Mouse (Mus musculus): ENCODE data around the gene Cblb.

Cblb gene

DNA sequence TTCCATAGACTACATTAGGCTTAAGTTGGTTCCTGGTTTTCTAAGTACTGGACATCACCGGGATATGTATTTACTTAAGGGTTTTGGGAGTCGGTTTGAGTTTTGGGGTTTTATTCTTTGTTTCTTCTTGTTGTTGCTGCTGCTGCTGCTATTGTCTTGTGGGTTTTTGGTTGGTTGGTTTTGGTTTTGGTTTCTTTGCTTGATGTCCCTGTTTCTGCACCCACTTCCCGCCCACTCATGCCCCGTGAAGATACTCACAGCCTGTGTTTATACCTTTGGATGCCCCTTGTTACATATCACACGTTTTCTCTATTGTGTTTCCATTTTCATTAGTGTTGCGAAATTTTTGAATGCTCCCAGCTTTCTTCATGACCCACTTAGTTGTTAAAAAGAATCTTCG lies 169.1 kb downstream of the Cblb start:
- DNase-seq (ENCODE audit: low spot score) = no peak

DNA sequence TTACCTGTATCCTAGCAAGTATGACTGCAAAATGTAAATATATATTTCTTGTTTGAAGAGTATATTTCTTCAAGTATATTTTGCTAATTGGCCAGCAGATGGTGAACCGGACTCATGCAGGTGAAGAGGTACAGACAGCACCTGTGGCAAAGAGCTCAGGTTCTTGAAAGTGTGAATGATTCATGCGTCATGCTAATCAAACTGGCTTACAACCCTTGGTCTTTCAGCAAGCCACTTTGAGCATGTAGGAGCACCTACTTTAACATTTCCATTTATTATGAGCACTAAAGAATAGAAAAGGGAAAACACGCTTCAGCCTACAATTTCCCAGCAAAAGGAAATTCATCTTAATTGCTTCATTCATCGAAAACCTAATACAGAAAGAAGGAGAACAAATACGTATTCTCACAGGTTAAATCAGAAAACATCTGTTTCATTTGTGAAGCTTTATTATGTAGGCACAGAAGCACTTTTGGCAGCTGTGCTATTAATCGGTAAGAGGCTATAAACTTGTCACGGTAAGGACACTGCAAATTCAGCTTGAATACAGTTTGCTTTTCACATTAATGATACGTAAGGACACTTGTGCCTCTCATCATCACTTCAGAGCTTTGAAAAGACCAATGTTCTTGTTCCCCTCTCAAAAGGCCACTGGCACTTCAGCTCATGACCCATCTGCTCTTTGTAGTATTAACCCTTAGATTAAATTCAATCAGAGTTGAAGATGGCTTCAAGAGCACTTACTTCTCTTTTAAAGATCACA lies 180.0 kb downstream of the Cblb start:
- DNase-seq (ENCODE audit: low spot score) = no peak

DNA sequence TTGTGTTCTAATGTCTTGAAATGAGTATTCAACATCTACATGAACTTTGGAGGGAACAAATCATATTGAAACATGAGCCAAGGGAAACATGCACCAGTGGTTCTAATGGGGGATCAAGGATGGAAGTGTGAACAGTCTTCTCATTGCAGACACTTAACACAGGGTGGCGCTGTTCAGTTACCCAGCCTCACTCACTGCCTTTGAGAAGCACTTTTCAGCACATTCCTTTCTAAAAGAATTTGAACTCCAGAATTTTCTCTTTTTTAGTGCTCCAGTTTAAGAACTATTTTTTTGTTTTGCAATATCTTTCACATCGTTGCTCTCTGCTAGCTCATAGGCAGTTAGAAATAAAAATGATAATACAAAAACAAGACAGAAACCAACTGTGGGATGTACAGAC lies 188.0 kb downstream of the Cblb start:
- DNase-seq (ENCODE audit: low spot score) = no peak

DNA sequence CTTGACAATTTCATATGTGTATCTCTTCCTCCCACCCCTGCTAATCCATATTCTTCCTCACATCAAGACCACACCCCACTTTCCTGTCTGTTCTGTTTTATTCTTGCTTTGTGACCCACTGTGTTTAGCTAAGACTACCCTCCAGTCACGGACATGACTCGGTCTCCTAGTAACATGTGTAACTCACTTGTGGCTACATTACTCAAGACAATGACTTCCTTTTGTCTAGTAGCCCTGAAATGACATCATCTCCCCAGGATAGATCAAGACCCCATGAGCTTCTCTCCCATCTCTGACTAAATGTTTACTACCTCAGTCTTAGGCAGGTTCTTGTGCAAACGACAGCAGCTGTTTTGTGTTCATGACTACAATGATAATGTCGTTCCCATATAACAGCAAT lies 191.9 kb downstream of the Cblb start:
- DNase-seq (ENCODE audit: low spot score) = no peak

DNA sequence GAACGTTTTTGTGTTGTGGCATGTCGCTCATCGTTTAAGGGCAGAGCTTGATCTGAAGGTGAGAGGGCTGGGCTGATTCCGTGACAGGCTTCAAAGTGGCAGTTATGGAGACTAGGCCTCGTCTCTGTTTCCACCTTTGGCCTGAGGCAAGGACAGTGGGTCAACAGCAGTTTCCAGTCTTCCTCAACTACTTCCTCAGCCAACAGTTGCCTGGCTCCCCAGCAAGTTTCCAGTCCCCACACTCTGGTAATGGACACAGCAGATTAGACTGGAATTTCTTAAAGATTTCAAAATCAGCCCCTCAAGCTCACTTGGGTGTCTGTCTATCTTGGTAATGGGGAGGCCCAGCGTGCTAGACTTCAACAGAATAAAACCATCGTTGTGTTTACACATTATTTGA lies 198.4 kb downstream of the Cblb start:
- DNase-seq (ENCODE audit: low spot score) = no peak

DNA sequence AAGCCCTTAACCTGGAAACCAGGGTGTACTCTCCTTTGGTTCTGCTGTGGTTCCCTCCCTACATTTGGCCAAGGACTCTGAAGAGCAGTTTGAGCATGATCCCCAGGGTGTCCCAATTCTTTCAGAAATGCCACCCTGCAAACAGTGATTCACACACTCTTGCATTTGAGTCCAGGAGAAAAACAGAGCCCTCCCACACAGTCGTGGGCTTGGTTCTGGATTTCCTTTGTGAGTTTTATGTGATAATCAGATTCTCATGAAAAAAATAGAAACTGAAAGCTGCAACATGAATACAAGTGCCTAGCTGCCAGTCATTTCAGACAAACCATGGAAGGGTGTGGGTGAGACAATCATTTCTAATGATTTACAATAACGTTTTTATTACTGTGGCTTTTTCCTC lies 198.9 kb downstream of the Cblb start:
- DNase-seq (ENCODE audit: low spot score) = no peak

DNA sequence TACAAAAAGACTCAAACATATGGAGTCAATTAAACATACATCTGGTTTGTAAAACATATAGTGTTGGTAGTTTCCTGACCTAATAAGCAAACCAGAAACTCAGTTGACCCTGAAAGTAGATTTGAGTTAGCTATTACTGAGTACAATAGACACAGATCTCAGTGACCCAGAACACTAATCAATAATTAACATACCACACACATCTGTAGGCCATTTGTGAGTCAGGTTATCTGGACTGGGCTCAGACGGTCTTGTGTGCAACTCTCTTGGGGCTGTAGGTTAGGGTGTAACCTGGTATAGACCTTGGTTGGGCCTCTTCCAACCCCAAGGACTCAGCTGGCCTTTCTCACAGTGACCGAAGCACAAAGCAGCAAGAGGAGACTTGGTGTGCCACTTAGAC lies 211.1 kb downstream of the Cblb start:
- no peak for DNase-seq (ENCODE audit: low spot score)

DNA sequence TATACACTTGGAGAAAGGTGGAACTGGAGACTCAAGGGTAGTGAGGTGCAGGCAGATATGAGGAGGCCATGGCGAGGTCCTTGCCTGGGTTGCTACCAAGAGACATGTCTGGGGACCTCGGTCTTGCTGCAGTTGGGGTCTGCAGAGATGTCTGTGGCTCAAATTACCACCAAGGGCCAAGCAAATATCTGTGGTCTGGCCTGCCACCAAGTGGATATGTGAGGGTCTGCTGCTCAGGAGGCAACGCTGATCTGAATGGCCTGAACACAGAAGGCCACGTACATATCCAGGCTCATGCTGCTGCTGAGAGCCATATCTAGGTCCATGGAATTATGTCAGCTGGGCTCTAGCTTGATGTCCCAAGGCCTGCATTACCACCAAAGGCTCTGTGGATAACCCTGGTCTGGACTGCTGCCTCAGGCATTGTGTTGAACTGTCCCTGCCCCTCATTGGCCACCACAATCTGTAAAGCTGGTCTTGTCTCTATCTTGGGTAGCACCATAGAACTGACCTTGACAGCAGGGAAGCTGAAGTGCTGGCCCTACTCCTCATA lies 212.5 kb downstream of the Cblb start:
- DNase-seq (ENCODE audit: low spot score) = no peak

DNA sequence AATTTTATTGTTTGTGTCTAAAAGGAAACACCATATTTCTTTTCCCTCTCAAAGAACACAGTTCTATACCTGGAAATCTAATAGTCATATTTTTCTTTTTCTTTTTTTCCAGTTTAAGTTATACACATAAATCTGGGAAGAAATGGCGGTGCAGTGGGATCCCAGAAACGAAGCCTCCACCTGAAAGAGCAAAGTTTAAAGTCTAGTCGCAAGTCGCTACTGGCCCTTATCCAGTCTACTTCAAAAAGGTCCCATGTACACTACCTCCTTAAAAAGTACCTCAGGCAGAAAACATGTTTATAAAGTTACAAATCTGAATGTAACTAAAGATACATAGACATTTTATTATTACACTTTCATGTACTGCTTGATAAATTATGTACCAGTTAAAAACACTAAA lies 219.2 kb downstream of the Cblb start:
- no peak for DNase-seq (ENCODE audit: low spot score)

DNA sequence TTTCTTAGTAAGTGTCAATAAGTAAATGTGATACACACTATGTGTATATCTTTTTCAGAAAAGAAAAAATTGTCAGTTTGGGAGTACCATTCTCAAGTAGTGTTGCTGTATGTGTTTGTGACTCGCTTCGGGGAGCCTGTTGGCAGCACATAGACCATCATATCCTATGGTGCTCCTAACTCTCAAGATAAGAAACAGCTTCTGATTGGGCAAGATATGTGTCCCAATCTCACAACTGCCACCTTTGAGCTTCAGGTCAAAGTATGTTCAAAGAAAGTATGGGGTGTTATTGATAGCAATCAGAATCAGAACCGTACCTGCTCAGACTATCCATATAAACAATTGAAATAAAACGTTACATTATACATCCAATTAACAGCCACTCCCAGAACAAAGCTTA lies 219.9 kb downstream of the Cblb start:
- DNase-seq (ENCODE audit: low spot score) = no peak
